Mouse (Mus musculus) C2C12 (cell line): Measurements from ENCODE around the gene Myo19. TPM values are rescaled to one million over a fixed set of nuclear protein-coding genes. Genes with fewer than 3 reads are reported as not detected.

ENCODE experiments used
- H3K27me3 ChIP-seq: one replicate; pipeline ENCODE4 v1.6.1; 2011; ENCODE audit not compliant: control insufficient read depth, insufficient read depth, insufficient read length
- H3K36me3 ChIP-seq: one replicate; pipeline ENCODE4 v1.6.1; 2011; ENCODE audit not compliant: control insufficient read depth, insufficient read depth
- H3K4me3 ChIP-seq: one replicate; pipeline ENCODE4 v1.5.1; 2011; ENCODE audit warnings: mild to moderate bottlenecking, control low read depth; ENCODE audit not compliant: poor library complexity, insufficient read depth, severe bottlenecking
- H3K79me2 ChIP-seq: one replicate; pipeline ENCODE4 v1.6.1; 2011; ENCODE audit not compliant: control insufficient read depth, insufficient read depth
- H3K79me3 ChIP-seq: one replicate; pipeline ENCODE4 v1.6.1; 2011; ENCODE audit warnings: low read depth, control low read depth
- H3ac ChIP-seq: one replicate; pipeline ENCODE3; 2011; ENCODE audit warnings: low read depth; ENCODE audit not compliant: control insufficient read depth, insufficient read length
- CEBPB ChIP-seq: IDR thresholded peaks from one replicate; pipeline ENCODE4 v1.6.1; 2011; ENCODE audit warnings: low read depth, mild to moderate bottlenecking, control low read depth, moderate library complexity
- CTCF ChIP-seq: IDR thresholded peaks from one replicate; pipeline ENCODE4 v1.5.1; 2011; ENCODE audit not compliant: control insufficient read depth, insufficient read depth, insufficient read length
- FOSL1 ChIP-seq: IDR thresholded peaks from one replicate; pipeline ENCODE4 v1.8.0; 2011; ENCODE audit warnings: mild to moderate bottlenecking, low read length; ENCODE audit not compliant: poor library complexity, insufficient read depth, severe bottlenecking
- MAX ChIP-seq: IDR thresholded peaks from one replicate; pipeline ENCODE4 v1.6.1; 2011; ENCODE audit warnings: mild to moderate bottlenecking, control low read depth
- MYOD1 ChIP-seq: IDR thresholded peaks from one replicate; pipeline ENCODE4 v1.6.1; 2011; ENCODE audit warnings: low read depth; ENCODE audit not compliant: control insufficient read depth, insufficient read length
- MYOG ChIP-seq: IDR thresholded peaks from one replicate; pipeline ENCODE4 v1.6.1; 2011; ENCODE audit not compliant: control insufficient read depth, insufficient read length; ENCODE audit errors: extremely low read depth
- USF1 ChIP-seq: IDR thresholded peaks from one replicate; pipeline ENCODE4 v1.6.1; 2011; ENCODE audit warnings: low read depth, mild to moderate bottlenecking, control low read depth, moderate library complexity
- microRNA-seq: library from miRNA; unstranded; fragments of <30 nt; microRNA quantifications from one replicate; pipeline ENCODE4, GENCODE M21; 2019; ENCODE audit warnings: borderline microRNAs expressed
- polyA plus RNA-seq: library from polyadenylated mRNA; unstranded; fragments of >200 nt; fragmentation: generic; extraction: Trizol; gene quantifications from one replicate; pipeline ENCODE4 v1.2.1, GENCODE M21; 2012; ENCODE audit warnings: missing spikeins

Gene Myo19
- polyA plus RNA-seq, 1 experiment, result 13.2 TPM

DNA sequence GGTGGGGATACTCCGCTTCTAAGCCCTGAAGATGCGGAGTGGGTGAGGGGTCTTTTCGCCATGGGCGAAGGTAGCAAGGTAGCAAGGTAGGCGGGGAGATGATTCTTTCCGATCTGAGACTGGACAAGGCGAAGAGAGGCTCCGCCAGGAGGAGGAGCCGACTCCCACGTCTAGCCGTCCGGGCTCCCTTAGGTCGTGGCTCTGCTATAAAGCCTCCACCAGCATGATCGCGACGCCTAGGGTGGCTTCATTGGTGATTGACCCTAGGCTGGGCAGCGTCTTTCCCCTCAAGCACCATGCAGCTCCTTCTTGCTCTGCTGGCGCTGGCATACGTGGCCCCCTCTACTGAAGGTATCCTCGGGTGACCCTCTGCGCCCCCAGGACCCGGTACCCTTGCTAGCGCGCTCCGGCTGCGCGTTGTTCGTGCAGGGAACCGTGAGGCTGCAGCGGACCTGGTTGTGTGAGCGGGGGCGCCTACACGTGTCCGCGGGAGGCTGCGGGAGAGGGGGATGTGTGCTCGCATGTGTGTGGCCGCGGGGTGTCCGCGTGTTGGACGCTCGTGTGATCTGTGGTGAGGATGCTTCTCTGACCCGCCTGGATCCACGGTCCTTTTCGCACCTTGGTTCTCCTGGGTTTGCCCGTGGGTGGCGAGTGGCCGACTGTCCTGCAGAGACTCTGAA lies 77.8 kb downstream of the Myo19 start, which contains the start of gene Car4:
TSS of gene Car4 (plus strand) at position 196 of the 680 bp plus-strand sequence.
- Histone ChIP-seq H3ac (no peak within 1 kb of the TSS), H3K79me3 (no peaks in the 10 kb centered on the region), H3K27me3 (peaks cover 77% of the 10 kb centered on the region), H3K36me3 (no peaks in the 10 kb centered on the region), H3K4me3 (no peak within 1 kb of the TSS), H3K79me2 (no peaks in the 10 kb centered on the region)
- no peak for TF ChIP-seq FOSL1
- TF ChIP-seq CEBPB, result no peak
- TF ChIP-seq MYOG, result no peak
- no peak for TF ChIP-seq MYOD1
- no peak for TF ChIP-seq USF1

GRCm38 (mm10) chr11:84958271-84958630 lies 78.3 kb downstream of the Myo19 start:
- TF ChIP-seq FOSL1 (no peak), MYOD1 (no peak), CEBPB (no peak)
- no peaks in the 10 kb centered on the region for H3K79me3 ChIP-seq
- H3K4me3 ChIP-seq, result no peak overlapping the region
- H3K36me3 ChIP-seq, result no peaks in the 10 kb centered on the region
- no peaks in the 10 kb centered on the region for H3K79me2 ChIP-seq
- no peak overlapping the region for H3ac ChIP-seq
- peaks cover 75% of the 10 kb centered on the region for H3K27me3 ChIP-seq

DNA sequence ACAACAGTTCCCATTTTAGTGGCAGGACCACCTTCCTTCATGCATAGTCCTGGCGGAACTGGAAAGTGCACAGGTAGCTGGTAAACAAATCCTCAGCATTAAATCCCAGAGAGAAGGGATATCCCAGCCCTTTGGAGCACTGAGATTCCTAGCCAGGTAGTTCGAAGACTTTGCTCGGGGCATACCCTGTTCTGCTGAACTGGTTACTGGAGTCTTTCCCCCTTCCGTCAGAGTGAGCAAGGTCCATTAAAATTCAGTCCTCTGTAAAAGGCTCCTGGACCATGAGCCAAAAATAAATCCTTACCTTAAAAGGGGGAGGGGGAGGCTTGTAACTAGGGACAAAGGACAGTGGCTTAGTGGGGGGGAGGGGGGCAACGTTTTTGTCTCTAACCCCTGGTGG lies 79.2 kb downstream of the Myo19 start:
- no peaks in the 10 kb centered on the region for H3K79me2 ChIP-seq
- H3K36me3 ChIP-seq, result no peaks in the 10 kb centered on the region
- H3K79me3 ChIP-seq, result no peaks in the 10 kb centered on the region
- TF ChIP-seq MAX (no peak), FOSL1 (no peak), MYOD1 (no peak), MYOG (no peak), USF1 (no peak)
- H3K4me3 ChIP-seq, result no peak overlapping the region
- H3ac ChIP-seq, result no peak overlapping the region
- H3K27me3 ChIP-seq, result peaks cover 70% of the 10 kb centered on the region

DNA sequence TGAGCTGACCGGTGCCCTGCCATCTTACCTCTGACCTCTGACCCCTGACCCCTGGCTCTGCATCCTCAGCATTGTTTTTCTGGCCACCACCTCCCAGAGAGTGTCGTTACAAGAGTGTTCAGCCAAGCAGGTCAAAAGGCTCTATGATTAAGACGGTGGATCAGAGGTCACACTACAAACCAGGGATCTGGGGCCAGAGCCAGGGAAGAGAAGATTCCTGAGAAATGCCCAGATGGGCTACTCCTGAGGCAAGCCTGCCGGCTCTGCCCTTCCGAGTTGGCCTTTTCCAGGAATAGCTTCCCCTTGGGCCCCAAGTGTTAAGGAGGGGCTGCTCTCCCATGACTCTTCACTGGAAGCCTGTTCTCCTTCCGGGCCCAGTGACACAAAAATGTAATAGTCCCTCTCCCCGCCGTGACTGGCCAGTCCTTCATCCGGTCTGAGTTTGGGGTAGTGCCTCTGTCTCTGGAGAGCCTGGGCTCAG lies 79.8 kb downstream of the Myo19 start:
- Histone ChIP-seq H3K27me3 (peaks cover 67% of the 10 kb centered on the region), H3K4me3 (no peak overlapping the region)

DNA sequence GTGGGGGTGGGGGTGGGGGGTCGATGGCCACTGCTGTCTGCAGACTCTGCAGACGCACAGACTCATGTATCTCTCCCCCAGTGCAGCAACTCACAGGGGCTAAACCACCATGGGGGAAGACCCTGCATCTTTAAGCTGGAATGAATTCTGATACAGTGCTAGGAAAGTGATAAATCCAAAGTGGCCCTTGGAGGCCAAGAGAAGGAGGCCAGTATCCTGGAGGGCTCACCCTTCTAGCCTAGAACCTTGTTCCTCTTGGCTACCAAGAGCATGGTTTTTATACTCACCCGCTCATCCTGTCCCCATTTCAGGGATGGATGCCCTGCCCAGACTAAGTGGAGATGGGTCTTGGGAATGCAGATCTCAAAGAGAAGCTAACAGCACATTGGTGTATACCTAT lies 80.3 kb downstream of the Myo19 start:
- Histone ChIP-seq H3K79me2 (no peaks in the 10 kb centered on the region), H3K79me3 (no peaks in the 10 kb centered on the region), H3ac (no peak overlapping the region), H3K27me3 (peaks cover 65% of the 10 kb centered on the region), H3K4me3 (no peak overlapping the region), H3K36me3 (no peaks in the 10 kb centered on the region)
- TF ChIP-seq MAX (no peak), CEBPB (no peak), MYOG (no peak), MYOD1 (no peak), USF1 (no peak), FOSL1 (no peak), CTCF (no peak)

More for the DNA sequence above, 79.8 kb downstream of the Myo19 start:
- no peaks in the 10 kb centered on the region for H3K79me2 ChIP-seq
- H3K36me3 ChIP-seq, result no peaks in the 10 kb centered on the region
- H3K79me3 ChIP-seq, result no peaks in the 10 kb centered on the region
- no peak for TF ChIP-seq MYOD1
- no peak for TF ChIP-seq MAX
- no peak for TF ChIP-seq CTCF
- no peak overlapping the region for H3ac ChIP-seq

- Histone ChIP-seq H3K36me3 (no peaks in the 10 kb centered on the region), H3K27me3 (peaks cover 67% of the 10 kb centered on the region), H3K79me2 (no peaks in the 10 kb centered on the region), H3ac (no peak overlapping the region), H3K4me3 (no peak overlapping the region), H3K79me3 (no peaks in the 10 kb centered on the region)
- TF ChIP-seq FOSL1 (no peak), MAX (no peak), MYOG (no peak), MYOD1 (no peak), USF1 (no peak), CTCF (no peak), CEBPB (no peak)
These were observed 80.8 kb downstream of the Myo19 start for GRCm38 (mm10) chr11:84960780-84961179.

Small RNA genes lying within 50 kb of the gene (microRNA-seq; reads per million reads assigned to microRNA genes)
- gene Gm23564, result not detected

Other genes starting within 250 kb of the Myo19 start
- gene Mrm1, start 60.6 kb upstream of the Myo19 start, polyA plus RNA-seq, result 23.6 TPM
- gene Dhrs11, start 51.2 kb upstream of the Myo19 start, polyA plus RNA-seq, result 5.5 TPM
- gene Ggnbp2, start 9.3 kb upstream of the Myo19 start, polyA plus RNA-seq, result 21.1 TPM
- 3.9 TPM for gene Pigw, start 137 bp downstream of the Myo19 start, polyA plus RNA-seq
- 39.2 TPM for gene Znhit3, start 36.2 kb downstream of the Myo19 start, polyA plus RNA-seq
- gene Car4, start 77.6 kb downstream of the Myo19 start, polyA plus RNA-seq, result not detected